Mouse (Mus musculus) left cerebral cortex, adult 18-20 months (tissue): ENCODE measurements around the gene 4930467E23Rik. TPM values are rescaled to one million over a fixed set of nuclear protein-coding genes. Genes with fewer than 3 reads are reported as not detected.
"Not testable (repeated sequence)": the region's sequence is repeated elsewhere in the genome, so short reads cannot be mapped to it uniquely, and the experiment has no call there.

Source experiments
- DNase-seq, 2 experiments: peaks; one replicate each; pipeline ENCODE4 v3.0.0; 2021 to 2022; ENCODE audit warnings: low spot score in 2 of 2, mixed read lengths in 1 of 2
- total RNA-seq, 2 experiments: library from RNA; stranded (reverse); gene quantifications; 2 replicates each; pipeline ENCODE4 v1.2.3; 2021

The 4930467E23Rik gene
- total RNA-seq, 2 experiments from 2014 or later: 1.3 TPM; not detected in 1

DNA sequence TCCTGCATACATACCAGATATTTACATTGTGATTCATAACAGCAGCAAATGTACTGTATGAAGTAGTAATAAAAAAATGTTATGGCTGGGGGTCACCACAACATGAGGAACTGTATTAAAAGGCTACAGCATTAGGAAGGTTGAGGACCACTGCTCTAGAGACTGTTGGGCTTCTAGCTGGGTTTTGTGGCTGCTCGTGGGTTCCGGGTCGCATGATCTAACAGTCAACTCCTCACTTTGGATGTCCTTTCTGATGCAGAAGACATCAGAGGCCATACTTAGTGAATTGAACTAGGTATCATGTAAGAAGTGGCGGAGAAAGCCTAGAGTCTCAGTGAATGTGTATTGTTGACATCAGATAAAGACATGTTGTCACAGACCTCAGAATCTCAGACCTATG lies 19.9 kb upstream of the 4930467E23Rik start:
- peak in 1 of 2 experiments; percentile 53 for DNase-seq

DNA sequence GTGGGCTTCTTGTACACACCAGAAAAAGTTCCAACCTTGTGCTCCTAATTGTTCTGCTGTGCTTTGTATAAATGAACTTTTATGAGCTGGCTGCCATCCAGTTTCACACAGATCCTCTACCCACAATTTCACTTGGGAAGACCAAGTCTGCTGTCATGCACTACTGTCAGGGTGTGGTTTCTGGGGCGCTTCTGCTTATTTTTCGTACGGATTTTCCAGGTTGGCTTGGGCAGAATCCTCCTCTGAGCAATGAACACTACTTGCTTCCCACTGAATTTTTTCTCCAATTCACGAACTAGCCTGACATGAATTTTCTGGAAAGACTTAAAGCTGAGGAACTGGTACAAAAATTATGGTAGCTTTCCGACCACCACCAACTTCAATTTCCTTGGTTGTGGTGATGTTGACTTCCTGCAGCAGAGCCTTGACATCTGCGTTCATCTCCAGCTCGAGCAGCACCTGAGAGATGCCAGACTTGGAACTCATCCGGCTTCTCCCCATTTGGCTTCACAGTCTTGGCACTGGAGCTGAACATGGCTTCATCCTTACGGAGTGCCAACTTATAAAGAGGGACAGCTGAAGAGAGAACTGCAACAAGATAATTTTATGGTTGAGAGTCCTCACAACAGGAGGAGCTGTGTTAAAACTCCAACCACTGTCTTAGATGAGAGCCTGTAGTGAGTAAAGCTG lies 18.1 kb upstream of the 4930467E23Rik start:
- DNase-seq: not testable (repeated sequence)

DNA sequence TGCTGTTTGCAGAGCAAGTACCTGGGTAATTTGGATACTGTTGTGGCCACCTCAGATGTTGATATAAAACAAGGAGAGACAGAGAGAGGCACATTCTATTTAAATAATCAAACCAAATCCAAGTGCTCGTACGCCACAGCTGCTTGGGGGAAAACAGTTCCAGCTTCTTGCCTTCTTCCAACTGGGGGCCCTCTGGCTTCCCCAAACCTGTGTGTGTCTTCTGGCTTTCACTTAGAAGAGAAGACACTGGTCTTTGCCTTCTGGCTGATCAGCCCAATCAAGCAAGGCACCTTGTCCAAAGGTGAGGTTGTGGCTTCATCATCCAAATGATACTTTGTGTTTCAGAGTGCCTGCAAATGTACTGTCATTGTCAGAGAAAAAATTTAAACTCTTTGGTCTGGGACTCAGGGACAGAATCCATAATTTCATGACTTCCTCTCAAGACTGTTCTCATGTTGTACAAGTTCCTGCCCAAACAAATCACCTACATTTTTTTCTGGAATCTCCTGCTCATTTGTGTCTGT lies 17.1 kb upstream of the 4930467E23Rik start:
- DNase-seq: not testable (repeated sequence)

DNA sequence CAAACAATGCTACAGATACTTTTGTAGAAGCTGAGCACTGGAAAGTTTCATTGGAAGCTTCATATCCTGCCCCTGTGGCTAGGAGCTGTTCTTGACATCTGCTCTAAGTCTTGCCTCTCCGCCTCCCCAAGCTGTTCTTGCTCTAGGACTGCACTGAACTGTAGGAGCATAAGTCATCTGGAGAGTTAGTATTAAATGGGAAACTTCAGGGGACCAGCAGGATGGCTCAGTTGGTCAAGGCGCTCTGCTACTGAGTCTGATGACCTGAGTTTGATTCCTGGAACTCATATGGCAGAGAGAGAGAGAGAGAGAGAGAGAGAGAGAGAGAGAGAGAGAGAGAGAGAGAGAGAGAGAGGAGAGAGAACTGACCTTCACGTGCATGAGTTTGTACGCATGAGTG lies 16.6 kb upstream of the 4930467E23Rik start:
- DNase-seq: not testable (repeated sequence)

DNA sequence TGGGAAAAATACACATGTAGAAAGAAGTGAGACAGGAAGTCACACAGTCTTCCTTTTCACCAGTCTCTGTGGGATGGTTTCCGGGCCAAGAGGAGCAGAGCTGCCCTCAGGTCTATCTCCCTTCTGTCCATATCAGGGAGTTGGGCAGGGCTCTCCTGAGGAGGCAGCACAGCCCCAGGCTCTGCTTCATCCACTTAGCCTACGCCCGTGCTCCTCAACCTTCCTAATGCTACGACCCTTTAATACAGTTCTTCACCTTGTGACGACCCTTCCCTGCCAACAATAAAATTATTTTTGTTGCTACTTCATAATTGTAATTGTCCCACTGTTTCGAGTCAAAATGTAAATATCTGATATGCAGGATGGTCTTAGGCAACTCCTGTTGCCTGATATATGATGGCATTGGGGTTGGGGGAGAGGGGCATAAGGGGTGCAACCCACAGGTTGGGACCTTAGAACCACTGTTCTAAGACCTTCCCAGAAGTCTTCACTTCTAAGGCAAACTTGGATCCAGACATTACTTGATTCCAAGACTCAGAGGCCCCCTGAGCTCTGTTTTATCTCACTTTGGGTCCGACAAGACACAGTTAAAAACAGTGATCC lies 16.0 kb upstream of the 4930467E23Rik start:
- DNase-seq: peak in 1 of 2 experiments; percentile 30

DNA sequence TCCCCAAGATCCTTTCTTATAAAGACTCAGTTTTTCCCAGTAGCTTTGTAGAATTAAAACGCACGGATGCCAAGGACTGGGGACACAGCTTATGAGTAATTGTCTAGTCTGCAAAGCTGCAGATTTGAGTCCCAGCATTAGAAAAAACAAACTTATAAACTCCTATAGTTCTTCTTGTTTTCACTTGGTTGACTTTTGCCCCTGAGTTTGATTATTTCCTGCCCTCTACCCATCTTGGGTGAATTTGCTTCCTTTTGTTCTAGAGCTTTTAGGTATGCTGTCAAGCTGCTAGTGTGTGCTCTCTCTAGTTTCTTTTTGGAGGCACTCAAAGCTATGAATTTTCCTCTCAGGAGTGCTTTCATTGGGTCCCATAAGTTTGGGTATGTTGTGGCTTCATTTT lies 14.9 kb upstream of the 4930467E23Rik start:
- DNase-seq: not testable (repeated sequence)

DNA sequence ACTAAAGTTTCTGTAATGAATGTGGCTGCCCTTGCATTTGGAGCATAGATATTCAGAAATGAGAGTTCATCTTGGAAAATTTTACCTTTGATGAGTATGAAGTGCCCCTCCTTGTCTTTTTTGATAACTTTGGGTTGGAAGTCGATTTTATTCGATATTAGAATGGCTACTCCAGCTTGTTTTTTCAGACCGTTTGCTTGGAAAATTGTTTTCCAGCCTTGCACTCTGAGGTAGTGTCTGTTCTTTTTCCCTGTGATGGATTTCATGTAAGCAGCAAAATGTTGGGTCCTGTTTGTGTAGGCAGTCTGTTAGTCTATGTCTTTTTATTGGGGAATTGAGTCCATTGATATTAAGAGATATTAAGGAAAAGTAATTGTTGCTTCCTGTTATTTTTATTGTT lies 14.1 kb upstream of the 4930467E23Rik start:
- not testable (repeated sequence) for DNase-seq

DNA sequence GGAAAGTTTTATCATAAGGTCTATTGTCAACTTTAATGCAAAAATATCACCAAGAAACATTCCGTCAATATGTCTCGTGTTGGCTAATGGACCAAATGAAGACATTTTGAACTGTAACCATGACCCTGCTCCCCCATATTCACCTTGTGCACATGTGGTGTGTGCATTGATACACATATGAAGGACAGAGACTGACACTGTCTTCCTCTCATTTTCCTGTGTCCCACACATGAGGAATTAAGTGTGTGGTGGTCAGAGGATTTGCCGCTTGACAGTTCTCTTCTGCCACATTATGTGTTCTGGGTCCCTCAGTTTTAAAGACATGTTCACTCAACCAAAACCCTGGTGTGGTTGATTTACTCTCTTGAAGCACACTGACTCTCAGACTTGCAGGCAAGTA lies 11.5 kb upstream of the 4930467E23Rik start:
- DNase-seq: not testable (repeated sequence)

DNA sequence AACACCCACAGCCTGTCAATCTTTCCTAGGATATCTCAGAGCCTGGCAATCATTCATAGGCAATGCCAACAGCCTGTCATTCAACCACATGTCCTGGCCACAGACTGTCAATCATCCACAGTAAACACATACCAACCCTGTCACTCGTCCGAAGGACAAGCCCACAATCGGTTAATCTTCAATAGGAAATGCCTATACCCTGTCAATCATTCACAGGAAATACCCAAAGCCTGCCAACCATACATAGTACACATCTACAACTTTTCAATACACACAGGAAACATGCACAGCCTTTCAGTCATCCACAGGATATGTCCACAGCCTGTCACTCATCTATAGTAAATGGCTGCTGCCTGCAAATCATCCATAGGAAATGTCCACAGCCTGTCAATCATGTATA lies 9.9 kb upstream of the 4930467E23Rik start:
- not testable (repeated sequence) for DNase-seq

DNA sequence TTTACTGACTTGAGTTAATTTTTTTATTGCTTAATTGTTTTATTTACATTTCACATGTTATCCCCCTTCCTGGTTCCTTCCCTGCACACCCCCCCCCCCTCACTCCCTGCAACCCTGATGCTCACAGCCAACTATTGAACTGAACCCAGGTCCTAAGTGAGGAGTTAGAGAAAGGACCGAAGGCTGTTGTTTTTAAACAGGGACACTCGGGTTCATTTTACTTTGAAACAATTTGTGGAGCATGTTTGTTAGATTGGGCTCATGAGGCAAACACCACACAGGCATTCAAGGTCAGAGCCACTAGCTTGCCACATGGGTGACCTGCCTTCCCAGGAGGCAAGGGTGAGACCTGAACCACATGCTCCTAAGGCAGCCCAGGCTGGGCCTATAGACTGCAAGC lies 4.5 kb upstream of the 4930467E23Rik start:
- not testable (repeated sequence) for DNase-seq

DNA sequence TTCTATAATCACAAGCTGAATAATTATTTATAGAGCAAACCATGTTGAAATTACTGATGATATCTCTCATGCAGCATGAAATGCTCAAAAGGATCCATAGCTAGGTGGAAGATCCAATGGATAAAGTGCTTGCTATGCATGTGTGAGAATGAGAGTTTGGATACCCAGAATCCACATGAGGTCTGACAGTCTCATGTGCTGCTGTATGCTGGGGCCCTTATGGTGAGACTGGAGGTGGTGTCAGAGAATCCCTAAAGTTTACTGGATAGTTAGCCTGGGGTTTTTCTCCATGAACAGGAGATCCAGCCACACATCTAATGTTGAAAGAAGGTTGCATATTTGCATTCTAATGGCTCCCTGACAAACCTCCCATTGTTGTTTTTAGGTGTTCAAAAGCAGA lies 22.4 kb downstream of the 4930467E23Rik start:
- DNase-seq: not testable (repeated sequence)

DNA sequence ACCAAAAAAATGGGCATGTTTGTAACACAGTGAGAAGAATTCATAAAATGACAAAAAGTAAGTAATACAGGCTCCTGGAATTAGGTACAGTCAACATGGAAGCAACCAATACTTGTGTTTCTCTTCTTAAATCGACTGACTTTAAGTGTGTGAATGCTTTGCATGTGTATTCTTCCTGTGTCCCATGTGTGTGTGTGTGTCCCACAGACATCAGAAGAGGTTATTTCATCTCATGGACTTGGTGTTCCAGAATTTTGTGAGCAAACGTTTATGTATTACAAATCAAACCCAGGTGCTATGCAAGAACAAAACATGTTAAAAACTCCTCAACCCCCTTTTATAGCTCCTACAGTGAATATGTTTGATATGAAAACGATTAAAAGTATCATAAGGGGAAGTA lies 24.8 kb downstream of the 4930467E23Rik start:
- DNase-seq: peak in 1 of 2 experiments; percentile 3

DNA sequence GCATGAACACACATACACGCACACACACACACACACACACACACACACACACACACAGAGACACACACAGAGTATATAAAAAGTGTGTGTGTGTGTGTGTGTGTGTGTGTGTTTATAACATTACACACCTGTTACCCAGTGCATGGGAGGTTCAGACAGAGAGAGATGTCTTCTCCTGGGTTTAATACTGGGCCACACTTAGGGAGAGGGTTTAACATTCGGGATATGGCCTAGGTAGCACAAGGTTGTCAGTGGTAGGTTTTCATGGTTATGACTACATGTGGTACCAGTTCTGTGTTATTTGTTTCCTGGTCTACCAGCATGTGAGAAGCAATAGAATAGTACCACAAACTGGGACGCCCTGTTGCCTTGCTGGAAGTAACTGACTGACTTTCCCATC lies 25.6 kb downstream of the 4930467E23Rik start:
- DNase-seq: not testable (repeated sequence)

DNA sequence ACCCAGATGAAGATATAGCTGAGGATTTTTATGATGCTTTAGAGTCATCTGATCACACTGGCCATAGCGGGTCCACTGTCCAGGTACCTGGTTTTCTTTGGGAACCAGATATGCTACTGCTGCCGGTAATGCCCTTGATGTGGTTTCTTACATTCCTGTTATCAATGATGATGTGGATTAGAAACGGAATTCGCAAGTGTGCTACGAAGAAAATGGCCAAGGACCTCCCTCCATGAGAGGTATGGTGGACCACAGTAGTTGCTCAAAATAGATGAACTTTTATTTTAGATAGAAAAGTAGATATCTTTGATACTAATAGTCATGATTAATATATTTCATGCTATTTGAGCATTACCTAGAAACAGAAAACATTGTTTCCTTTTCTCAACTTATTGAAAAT lies 32.3 kb downstream of the 4930467E23Rik start:
- DNase-seq: not testable (repeated sequence)

DNA sequence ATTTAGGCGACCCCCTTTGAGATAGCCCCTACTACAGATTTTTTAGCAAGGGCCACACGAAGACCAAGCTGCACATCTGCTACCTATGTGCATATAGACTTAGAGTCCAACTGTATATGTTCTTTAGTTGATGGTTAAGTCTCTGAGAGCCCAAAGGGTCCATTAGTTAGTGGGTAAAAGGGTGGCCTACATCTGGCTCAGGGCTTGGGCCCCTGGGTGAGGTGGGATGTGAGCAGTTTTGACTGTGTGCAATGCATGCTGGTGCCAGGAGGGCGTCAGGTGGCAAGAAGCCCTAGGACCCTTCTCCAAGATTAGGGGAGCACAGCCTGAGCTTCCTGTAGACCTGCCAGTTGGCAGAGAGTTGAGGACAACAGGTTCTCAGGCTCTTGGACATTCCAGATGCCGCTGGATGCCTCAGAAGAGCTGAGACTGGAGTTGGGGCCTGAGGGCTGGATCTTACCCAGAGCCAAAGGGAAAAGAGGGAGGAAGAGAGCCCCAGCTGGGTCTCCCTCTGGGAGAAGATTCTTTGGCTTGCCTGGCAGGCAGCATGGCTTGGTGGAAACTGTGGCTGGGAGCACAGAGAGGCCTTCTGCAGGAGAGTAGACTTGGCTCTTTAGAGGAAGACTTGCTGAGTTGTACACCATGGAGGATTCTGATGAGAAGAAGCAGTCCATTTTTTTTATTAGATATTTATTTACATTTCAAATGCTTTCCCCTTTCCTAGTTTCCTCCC lies 33.6 kb downstream of the 4930467E23Rik start:
- not testable (repeated sequence) for DNase-seq

DNA sequence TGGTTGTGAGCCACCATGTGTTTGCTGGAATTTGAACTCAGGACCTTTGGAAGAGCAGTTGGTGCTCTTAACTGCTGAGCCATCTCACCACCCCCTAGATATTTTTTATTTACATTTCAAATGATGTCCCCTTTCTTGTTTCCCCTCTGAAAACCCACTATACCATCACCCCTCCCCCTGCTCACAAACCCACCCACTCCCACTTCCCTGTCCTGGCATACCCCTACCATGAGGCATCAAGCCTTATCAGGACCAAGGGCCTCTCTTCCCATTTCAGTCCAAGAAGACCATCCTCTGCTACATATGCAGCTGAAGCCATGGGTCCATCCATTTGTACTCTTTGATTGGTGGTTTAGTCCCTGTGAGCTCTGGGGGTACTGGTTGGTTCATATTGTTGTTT lies 36.2 kb downstream of the 4930467E23Rik start:
- DNase-seq: peak in 1 of 2 experiments; percentile 34

DNA sequence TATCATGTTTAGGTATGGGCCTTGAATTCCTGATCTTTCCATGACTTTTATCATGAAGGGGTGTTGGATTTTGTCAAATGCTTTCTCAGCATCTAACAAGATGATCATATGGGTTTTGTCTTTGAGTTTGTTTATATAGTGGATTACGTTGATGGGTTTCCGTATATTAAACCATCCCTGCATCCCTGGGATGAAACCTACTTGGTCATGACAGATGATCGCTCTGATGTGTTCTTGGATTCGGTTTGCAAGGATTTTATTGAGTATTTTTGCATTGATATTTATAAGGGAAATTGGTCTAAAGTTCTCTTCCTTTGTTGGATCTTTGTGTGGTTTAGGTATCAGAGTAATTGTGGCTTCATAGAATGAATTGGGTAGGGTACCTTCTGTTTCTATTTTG lies 44.1 kb downstream of the 4930467E23Rik start:
- not testable (repeated sequence) for DNase-seq

DNA sequence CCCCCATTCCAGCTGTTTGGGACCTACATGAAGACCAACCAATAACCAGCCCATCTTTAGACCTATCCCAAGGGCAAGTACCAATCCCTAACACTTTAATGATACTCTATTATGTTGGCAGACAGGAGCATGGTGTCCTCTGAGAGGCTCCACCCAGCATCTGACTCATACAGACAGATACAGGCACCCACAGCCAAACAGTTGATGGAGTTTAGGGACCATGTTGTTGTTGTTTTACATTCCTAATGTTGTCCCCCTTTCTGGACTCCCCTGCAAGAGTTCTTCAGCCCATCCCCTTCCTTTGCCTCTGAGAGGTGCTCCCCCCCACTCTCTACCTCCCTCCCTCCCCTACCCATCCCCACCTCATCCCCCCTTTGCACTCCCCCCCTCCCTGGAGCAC lies 46.9 kb downstream of the 4930467E23Rik start:
- DNase-seq: not testable (repeated sequence)

DNA sequence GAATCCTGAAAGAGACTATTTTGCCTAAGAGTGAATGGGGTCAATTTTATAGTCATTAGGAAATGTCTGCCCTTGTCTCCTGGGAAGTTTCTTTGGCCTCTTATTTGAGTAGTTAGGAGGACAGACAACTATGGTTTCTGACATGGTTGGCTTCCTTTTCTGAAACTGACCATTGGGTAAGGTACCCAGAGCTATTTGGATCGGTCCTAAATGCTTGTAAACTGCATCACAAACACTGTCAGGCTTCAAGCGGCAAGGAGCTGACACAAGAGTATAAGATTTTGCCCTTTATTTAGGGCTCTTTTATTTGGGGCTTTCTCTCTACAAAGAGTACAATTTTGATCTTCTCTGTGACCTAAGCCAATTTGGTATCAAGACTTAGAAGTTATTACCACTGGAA lies 48.1 kb downstream of the 4930467E23Rik start:
- not testable (repeated sequence) for DNase-seq

DNA sequence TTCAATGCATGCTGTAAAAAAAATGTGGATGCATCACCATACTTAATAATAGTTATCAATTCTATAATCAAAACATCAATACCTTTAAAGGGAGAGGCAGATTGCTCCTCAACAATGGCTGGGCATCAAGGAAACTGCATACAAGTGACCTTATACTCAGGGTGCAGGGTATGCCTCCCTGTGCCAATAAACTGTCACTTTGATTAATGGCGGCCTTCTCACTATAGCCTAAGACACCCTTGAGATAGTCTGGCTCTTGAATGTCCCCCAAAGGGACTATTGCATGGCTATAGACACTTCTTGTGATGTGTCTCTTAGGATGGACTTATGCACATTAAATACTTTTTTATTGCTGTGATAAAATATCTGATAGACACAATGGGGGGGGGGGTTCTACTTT lies 48.8 kb downstream of the 4930467E23Rik start:
- not testable (repeated sequence) for DNase-seq

DNA sequence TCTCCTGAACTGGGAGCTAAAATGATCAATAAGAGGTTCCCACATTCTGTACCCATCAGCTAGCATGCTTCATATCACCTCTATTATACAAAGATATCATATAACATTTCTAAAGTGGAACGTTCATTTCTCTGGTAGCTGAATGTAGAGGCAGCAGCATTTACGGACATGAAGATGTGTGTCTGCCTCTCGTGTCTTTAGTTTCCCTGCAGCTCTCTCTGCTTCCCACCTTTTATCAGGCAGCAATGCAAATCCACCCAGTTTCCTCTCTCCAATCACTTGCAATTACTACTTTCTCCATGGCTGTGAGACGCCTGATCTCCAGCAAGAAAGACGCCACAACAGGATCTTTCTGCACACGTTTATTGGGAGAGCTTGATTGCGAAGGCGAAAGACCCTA lies 49.5 kb downstream of the 4930467E23Rik start:
- DNase-seq: not testable (repeated sequence)

DNA sequence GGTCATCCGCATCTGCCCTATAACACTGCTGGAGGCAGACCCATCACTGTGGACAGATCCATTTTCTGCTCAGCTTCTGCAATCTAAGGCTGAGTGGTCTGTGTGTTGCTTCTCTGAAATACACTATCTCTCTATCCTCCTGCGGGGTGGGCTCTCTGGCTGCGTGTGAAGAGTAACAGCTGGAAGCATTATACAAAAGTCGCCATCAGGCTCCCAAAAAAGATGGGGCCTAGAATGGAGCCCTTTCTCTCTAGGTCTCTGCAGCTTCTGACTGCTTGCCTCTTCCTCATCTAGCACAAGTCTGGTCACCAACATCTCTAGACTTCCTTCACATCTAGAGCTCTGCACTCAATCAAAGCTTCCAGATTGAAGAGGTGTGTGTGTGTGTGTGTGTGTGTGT lies 50.8 kb downstream of the 4930467E23Rik start:
- not testable (repeated sequence) for DNase-seq
